Mouse (Mus musculus): ENCODE measurements around the gene Gm14443. TPM values are rescaled to one million over a fixed set of nuclear protein-coding genes. Genes with fewer than 3 reads are reported as not detected.
"Not testable (repeated sequence)": the region's sequence is repeated elsewhere in the genome, so short reads cannot be mapped to it uniquely, and the experiment has no call there.

Gm14443 gene
- polyA plus RNA-seq, 1 experiment from 2014 or later, result not detected

DNA sequence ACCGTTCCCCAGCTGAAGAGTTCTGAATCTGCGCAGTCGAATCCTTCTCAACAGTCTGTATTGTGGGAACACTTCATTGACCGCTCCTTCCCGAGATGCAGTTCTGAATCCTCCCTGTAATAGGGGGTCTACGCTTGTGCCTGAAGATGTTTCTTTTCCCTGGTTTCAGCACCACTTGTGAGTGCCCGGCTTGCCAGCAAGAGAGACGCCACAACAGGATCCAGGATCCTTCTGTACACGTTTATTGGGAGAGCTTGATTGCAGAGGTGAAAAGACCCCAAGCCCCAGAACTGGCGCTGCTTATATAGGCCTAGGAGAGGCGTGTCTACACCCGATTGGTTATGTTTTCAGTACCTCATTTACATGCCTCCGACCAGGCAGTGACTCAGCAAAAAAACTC, 19.0 kb downstream of the Gm14443 start:
- Histone ChIP-seq H3K36me3 (replicated peaks) (no peaks in the 10 kb centered on the region), H3K4me2 (no peak overlapping the region), H3K9ac (no peak overlapping the region), H3K9me3 (replicated peaks) (0 out of 2 replicates have a peak, but pooled peaks cover 5% of the 10 kb centered on the region), H3K27me3 (no peaks in the 10 kb centered on the region), H3K27ac (replicated peaks) (no peak overlapping the region), H3K4me3 (replicated peaks) (no peak overlapping the region), H3K4me1 (replicated peaks) (no peaks in the 10 kb centered on the region)
- no peak for ATAC-seq (ENCODE audit: insufficient read depth)
- WGBS (ENCODE audit: insufficient replicate concordance), result 77% methylated on average over 13 of the region's 13 CpGs

GRCm38 (mm10) chr2:175141993-175142295, 33.7 kb downstream of the Gm14443 start, which contains the start of gene Gm14399:
TSS of gene Gm14399 (minus strand) at chr2:175142012.
- not testable (repeated sequence) for H3K36me3 ChIP-seq (replicated peaks); H3K9ac ChIP-seq; H3K27ac ChIP-seq (replicated peaks); ATAC-seq (ENCODE audit: insufficient read depth); H3K27me3 ChIP-seq; H3K4me1 ChIP-seq (replicated peaks); H3K9me3 ChIP-seq (replicated peaks)
- H3K4me2 ChIP-seq, result peak within 1 kb of the TSS; percentile 48
- H3K4me3 ChIP-seq (replicated peaks), result peak within 1 kb of the TSS; percentile 52
- WGBS (ENCODE audit: insufficient replicate concordance), result 0% methylated on average over 1 of the region's 2 CpGs

DNA sequence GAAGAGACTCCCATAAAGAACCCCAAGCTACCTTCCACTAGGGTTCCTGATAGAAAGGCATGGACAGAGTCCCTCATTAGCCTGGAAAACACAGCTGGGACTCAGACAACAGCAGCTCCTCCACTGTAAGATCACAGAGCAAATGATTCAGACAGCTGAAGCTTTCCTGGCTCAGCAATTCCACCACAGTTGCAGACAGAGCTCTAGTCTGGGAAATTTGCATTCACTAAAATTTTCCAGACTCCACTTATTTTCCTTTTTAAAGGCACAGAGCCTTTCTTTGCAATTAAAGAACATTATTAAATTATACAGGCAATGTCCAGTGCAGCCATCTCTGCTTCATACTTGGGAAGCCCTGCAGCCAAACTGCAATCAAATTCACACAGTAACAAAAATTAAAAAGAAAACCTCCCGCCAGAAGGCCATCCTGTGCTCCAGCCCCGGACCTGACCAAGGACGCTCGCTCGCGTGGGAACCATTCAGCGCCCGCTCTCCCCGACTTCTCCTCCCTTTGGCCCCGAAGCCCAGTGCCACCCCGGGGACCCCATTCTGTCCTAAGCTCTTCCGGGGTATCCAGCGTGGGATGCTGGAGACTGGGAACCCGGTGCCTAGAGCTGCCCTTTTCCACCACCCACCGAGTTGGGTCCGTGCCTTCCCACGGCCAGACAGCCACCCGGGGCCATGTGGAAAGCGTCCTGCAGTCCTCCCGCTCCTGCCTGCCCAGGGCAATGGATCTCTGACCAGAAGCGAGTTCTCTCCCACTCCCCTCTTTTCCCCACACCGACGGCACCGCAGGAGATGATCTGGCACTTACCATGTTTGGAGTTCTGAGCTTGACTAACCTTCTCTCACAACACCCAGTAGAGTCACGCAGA, 34.3 kb downstream of the Gm14443 start:
- Histone ChIP-seq H3K4me2 (peak overlapping the region; percentile 48), H3K4me3 (replicated peaks) (peak overlapping the region; percentile 52)
- H3K4me1 ChIP-seq (replicated peaks); H3K36me3 ChIP-seq (replicated peaks); H3K27me3 ChIP-seq; H3K9me3 ChIP-seq (replicated peaks); H3K9ac ChIP-seq; H3K27ac ChIP-seq (replicated peaks); ATAC-seq (ENCODE audit: insufficient read depth): not testable (repeated sequence)
- WGBS (ENCODE audit: insufficient replicate concordance), result 3% methylated on average over 25 of the region's 25 CpGs

- not testable (repeated sequence) for H3K27me3 ChIP-seq; H3K4me1 ChIP-seq (replicated peaks); H3K27ac ChIP-seq (replicated peaks); H3K9me3 ChIP-seq (replicated peaks); H3K4me3 ChIP-seq (replicated peaks); H3K9ac ChIP-seq; ATAC-seq (ENCODE audit: insufficient read depth); H3K36me3 ChIP-seq (replicated peaks); H3K4me2 ChIP-seq
Measured at GRCm38 (mm10) chr2:175140624-175141023, 35.0 kb downstream of the Gm14443 start.

Other genes with a start within 250 kb of the Gm14443 start
- not detected in 2 replicates for gene Gm14444, start 165.6 kb downstream of the Gm14443 start, polyA plus RNA-seq (2015; fragmentation: Nextera tagmentation; extraction: Ambion mirVana)
- gene Gm14393, start 108.1 kb downstream of the Gm14443 start, polyA plus RNA-seq (2015; fragmentation: Nextera tagmentation; extraction: Ambion mirVana), result not detected in 2 replicates
- 1.0 and 1.2 TPM in 2 replicates for gene Gm14399, start 33.9 kb downstream of the Gm14443 start, polyA plus RNA-seq (2015; fragmentation: Nextera tagmentation; extraction: Ambion mirVana)
- 1.1 and 1.5 TPM in 2 replicates for gene Gm14391, start 31.0 kb upstream of the Gm14443 start, polyA plus RNA-seq (2015; fragmentation: Nextera tagmentation; extraction: Ambion mirVana)
- gene Gm14440, start 99.3 kb upstream of the Gm14443 start, polyA plus RNA-seq (2015; fragmentation: Nextera tagmentation; extraction: Ambion mirVana), result 1.1 TPM in 1 of 2 replicates, not detected in the other
- 3.9 and 4.1 TPM in 2 replicates for gene Gm4631, start 162.3 kb upstream of the Gm14443 start, polyA plus RNA-seq (2015; fragmentation: Nextera tagmentation; extraction: Ambion mirVana)
- gene Zfp968, start 196.6 kb upstream of the Gm14443 start, polyA plus RNA-seq (2015; fragmentation: Nextera tagmentation; extraction: Ambion mirVana), result 0.84 and 1.0 TPM in 2 replicates